Mouse (Mus musculus): ENCODE measurements around the gene Lonp2.

The Lonp2 gene

DNA sequence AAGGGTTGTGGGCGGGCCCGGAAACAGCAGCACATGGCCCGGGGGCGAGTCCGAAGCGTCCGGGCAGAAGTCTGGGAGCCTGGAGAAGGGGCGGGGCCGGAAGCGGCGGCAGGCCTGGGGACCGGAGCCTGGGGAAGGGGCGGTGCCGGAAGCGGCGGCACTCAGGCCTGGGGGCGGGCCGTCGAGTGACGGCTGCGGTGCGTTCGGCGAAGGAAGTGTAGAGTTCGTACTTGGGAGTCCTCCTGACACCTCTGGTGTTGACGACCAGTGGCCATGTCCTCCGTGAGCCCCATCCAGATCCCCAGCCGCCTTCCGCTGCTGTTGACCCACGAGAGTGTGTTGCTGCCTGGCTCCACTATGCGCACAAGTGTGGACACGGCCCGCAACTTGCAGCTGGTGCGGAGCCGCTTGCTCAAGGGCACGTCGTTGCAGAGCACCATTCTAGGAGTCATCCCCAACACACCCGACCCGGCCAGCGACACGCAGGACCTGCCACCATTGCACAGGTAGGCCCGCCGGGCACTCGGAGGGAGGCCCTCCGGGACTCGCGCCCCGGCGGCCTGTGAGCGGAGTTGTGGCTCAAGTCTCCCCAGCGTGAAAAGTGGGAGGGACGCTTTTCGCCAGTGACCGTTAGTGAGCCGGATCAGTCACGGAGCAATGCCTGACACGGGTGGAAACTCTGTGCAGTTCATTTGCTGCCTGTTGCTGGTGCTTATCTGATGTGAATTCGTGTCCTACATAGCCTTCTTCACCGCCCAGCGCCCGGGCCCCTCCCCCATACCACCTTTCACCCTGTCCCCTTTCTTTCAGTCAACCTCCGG lies at the start of gene Lonp2:
TSS of gene Lonp2 (plus strand) at position 133 of the 821 bp plus-strand sequence.
- in situ Hi-C loops (cut with MboI, MseI), result loop anchor here (10.0 kb wide), 1 partner anchor 121 kb away; the partner anchor contains the start of genes Gm10638 and Siah1a

DNA sequence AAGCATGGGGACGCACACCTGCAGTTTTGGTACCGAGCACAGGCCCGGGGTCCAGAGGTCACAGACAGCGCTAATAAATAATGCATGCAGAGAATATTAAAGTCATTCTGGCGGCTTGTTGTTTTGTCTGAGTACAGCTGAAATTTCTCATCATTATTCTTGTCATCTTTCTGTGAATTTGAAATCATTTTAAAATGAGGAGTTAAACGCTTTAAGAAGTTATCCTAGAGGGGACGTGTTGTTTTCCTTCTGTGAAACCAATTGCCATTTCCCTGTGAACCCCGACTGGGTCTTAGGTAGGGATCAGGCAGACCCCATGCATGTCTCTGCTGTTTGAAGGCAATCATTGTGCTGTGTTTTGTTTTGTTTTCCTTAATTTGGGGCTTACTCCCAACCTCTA lies 46.3 kb upstream of the Lonp2 start:
- in situ Hi-C loops (cut with MboI, MseI), result loop anchor here (25.0 kb wide), 1 partner anchor 965 kb away; no protein-coding TSS in a partner anchor

DNA sequence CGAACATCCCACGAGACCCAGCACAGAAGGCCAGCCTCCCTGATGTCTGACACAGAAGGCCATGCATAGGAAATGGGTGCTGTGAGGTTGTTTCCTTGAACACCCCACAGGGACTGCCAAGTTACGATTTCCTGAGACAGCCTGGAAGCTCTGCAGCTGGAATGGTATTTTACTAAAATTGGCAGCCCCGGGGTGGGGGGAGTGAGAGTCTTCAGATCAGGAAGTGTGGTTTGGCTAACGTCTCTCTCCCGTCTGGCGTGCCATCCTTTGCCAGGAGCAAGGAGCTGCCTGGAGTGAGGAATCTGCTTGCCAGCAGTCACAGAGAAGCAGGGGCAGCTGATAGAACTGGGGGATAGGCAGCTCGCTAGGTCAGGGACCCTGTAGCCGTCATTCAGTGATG lies 45.8 kb upstream of the Lonp2 start:
- in situ Hi-C loops (cut with MboI, MseI), result loop anchor here (25.0 kb wide), 1 partner anchor 966 kb away; no protein-coding TSS in a partner anchor

DNA sequence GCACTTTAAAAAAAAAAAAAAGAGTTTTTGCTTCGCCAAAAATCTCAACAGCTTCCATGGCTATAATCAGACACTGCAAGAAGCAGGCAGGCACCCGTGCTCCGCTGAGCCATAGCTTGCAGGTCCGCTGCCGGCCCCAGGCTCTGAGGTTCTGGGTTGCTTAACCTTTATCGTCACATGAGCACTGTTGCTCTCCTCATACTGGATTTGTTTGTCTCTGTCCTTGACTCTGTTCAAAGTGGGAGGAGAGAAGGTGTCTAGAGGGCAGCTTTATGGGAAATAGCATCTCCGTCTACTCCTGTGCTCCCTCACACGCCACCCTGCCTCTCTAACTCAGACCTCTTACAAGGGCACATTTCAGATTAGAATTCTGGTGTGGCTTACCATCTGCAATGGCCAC lies 45.1 kb upstream of the Lonp2 start:
- in situ Hi-C loops (cut with MboI, MseI), result loop anchor here (25.0 kb wide), 1 partner anchor 966 kb away; no protein-coding TSS in a partner anchor

DNA sequence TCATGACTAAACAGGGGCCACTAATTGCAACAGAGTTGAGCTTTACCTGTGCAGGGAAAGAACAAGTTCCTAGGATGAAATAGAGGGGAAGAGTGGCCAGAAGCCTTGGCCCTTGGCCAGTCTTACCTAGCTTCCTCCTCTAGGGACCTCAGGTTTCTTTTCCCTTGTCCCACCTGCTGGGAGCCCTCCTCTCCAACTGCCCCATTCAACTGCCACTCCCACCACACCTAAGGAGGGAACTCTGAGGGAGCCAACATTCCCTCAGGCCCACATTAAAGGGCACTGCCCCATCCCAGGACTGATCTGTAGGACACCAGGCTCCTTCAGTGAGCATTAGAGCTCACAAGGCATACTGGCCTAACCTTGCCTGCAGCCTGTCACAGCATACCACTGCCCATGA lies 43.4 kb upstream of the Lonp2 start, which contains the start of gene Abcc12:
TSS of gene Abcc12 (minus strand) at position 229 of the 400 bp plus-strand sequence.
- in situ Hi-C loops (cut with MboI, MseI), result loop anchor here (10.0 to 25.0 kb wide), 2 partner anchors 876 to 968 kb away; partner anchors contain the start of gene Neto2

DNA sequence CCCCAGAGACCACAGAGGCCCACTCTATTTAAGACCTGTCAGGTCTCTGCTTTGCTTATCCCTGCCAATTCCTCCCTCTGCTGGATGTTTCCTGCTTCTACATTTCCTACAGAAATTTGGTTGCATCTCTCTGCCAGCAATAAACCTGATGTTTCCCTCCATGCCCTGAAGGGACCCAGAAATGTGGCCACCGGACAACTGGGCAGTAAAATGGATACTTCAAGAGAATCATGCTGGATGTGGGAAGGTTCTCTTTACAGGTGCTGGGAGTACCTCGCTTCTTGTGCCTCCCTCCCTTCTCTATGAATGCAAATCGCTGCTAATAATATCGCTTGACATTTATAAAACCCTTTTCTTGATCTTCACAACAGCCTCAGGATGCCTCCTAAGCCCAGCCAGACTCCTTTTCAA lies 41.9 kb upstream of the Lonp2 start:
- in situ Hi-C loops (cut with MboI, MseI), result loop anchor here (10.0 to 25.0 kb wide), 2 partner anchors 877 to 970 kb away; partner anchors contain the start of gene Neto2

DNA sequence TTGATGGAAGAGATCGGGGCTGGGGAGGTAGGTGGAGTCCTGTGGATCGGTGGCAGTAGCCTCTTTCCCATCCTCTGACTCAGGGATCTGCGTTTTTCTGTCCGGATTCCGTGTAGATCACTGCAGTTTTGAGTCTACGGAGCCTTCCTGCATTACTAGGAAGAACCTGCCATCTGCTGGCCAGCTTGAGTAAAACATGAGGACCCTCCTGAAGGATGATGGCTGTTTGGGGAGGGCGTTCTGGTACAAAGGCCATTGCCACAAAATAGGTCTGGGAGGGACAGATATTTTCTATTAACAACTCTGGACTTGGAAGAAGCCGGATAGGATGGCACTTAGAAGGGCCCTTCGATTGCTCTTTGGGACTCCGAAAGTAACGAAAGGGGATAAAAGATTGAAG lies 38.7 kb upstream of the Lonp2 start:
- in situ Hi-C loops (cut with MboI, MseI), result loop anchor here (5.0 to 25.0 kb wide), 3 partner anchors 322 to 973 kb away; partner anchors contain the start of gene Neto2

DNA sequence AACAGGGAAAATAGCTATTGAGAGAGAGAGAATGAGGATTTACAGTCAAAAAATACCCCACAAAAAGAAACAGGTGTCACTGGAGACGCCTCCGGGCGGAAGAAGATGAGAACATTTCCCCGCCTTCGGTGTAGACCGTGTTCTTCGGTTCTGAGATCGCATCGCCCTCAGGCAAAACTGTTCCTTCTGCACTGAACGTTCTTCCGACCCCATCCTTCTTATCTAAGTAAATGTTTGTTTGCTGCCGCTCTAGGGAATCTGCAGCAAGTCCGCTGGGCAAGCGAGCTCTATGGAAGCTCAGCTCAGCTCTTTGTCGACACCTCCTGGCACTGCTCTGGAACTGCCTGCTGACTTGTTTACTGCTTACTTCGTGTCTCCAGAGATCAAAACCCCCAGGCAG lies 38.3 kb upstream of the Lonp2 start:
- in situ Hi-C loops (cut with MboI, MseI), result loop anchor here (5.0 to 25.0 kb wide), 3 partner anchors 322 to 973 kb away; partner anchors contain the start of gene Neto2

DNA sequence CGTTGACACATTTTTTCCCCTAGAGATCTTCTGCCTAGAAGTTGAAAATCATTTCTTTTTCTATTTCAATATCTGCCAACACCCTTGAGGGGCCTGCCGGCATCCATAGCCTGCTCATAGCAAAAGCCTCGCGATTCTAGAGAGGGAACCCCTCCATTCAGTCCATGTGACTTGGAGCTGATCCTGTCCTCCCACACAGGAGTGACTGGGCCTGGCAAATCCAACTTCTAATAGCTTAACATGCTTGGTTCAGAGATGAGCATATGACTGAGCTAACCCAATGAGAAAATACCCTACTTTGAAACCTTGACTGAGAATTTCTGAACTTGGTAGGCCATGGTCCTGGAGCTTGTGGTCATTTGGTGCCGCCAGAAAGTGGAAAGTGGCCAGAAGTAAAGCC lies 37.8 kb upstream of the Lonp2 start:
- in situ Hi-C loops (cut with MboI, MseI), result loop anchor here (5.0 to 25.0 kb wide), 3 partner anchors 321 to 974 kb away; partner anchors contain the start of gene Neto2

DNA sequence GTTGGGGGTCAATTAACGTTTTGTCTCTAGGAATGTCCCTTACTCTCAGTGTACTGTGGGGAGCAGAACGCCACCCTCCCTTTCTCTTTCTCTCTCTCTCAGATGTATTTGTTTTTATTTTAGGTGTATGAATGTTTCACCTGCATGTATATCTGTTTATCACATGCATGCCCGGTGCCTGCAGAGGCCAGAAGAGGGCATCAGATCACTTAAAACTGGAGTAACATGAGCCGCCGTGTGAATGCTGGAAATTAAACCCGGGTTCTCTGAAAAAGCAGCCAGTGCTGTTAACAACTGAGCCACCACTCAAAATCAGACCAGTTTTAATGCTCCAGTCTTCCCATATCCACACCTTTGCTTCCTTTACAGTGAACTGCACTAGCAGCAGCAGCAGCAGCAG lies 37.2 kb upstream of the Lonp2 start:
- in situ Hi-C loops (cut with MboI, MseI), result loop anchor here (5.0 to 25.0 kb wide), 3 partner anchors 321 to 974 kb away; partner anchors contain the start of gene Neto2

DNA sequence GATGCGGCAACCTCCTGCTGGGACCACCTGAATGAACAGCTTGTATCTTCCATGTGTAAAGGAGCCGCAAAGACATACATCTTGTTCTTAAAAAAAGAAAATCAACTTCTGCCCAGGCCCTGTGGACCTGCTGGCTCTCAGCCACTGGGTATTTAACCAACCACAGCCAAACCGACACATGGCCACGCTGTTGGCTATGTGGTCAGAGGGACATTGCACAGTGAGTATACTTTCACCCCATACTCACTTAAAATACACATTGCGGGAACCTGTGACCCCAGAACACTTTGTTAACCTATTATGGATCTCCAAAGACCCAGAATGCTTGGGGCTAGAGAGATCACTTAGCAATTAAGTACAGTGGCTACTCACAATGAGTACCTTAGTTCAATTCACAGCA lies 35.5 kb upstream of the Lonp2 start:
- in situ Hi-C loops (cut with MboI, MseI), result loop anchor here (5.0 to 25.0 kb wide), 3 partner anchors 319 to 976 kb away; partner anchors contain the start of gene Neto2

DNA sequence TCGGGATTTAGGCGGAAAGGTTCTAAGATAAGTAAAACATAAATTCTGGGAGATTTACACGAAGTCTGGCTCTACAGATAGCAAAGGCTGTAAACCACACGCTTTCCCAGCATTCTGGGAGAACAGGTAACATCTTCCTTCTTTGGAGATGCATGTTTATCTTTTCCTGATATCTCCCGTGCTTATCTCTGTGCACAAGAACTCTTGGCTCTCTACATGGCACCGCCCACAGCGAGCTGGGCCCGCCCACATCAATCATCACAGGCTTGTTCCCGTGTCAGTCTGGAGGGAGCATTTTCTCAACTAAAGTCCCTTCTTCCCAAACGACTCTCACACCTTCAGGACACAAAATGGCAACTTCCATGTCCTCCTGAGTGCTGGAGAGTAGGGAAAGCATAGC lies 30.7 kb upstream of the Lonp2 start:
- in situ Hi-C loops (cut with MboI, MseI), result loop anchor here (25.0 kb wide), 1 partner anchor 981 kb away; no protein-coding TSS in a partner anchor

DNA sequence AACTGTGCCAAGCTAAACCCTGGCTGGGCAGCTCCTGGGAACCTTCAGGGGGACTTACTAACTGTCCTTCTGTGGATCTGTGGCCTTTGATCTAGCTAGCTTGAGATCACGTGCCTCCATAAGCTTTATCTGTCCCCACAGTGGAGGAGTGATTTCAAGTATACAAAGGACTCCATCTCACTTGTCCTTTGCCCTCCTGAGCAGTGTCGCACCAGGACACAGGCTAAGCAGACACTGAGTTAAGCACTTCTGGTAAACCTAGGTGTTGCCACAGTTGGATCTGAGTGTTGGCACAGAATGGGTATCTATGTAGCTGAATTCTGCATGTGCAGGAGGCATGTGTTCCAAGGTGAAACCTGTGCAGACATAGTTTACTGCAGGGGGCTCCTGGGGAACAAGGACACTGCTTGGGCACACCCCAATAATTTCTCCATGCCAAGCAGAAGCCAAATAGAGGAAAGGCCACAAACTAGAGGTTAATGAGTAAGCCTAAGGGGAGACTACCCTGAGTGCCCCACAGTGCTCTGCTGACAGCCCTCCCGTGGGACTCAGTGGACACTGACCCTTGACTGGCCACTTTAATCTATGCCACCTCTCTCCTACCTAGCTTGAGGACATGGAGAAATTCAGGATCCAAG lies 29.6 kb upstream of the Lonp2 start:
- in situ Hi-C loops (cut with MboI, MseI), result loop anchor here (25.0 kb wide), 1 partner anchor 982 kb away; no protein-coding TSS in a partner anchor

DNA sequence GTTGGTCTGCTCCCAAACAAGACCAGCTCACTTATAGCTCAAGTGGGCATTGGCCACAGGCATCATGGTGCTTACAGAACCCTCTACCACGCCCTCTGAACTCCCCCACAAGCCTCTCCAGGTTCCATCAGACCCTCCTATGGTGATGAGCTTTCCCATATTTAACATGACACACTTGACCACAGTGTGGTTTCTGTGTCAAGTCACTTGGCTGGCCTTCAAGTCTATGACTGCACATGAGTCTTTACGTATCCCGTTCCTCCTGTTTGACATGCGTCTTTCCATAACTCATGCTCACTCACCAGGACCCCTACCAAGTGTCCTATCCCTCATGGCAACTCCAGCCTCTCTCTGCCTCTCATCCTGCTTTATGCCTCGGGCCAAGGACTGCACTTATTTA lies 28.2 kb upstream of the Lonp2 start:
- in situ Hi-C loops (cut with MboI, MseI), result loop anchor here (25.0 kb wide), 1 partner anchor 983 kb away; no protein-coding TSS in a partner anchor

DNA sequence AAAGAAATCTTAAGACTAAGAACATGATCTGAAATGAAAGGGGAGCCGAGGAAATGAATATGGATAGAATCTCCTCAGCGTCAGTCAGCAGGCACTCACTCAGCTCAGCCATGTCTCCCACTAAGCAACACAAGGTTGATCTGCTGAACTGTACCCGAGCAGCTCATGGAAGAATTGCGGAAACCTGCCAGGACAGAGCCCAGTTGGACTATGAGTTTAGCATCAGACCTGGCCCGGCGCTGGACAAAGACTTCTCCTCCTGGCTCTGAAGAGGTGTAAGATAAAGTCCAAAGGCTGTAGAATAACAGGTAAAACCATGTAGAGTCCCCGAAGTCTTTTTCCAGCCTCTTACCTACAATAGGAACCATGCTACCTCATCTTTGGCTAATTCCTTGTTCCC lies 26.2 kb upstream of the Lonp2 start:
- in situ Hi-C loops (cut with MboI, MseI), result loop anchor here (25.0 kb wide), 1 partner anchor 985 kb away; no protein-coding TSS in a partner anchor

DNA sequence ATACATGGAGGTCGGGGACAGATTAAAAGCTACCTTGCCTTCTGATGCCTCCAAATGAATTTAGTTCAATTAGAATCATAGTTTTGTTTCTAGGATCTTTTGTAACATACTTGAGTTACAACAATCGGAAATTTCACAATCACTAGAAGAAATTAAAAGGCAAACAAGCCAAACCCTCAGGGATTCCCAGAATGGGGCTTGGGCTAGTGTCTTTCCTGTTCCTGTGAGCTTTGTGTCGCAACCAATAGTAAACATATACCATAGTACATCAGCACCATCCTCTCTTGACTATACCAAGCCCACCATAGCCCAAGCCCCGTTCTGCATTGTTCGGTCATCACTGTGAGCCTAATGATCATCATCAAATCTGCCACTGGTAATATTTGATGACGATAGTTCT lies 24.5 kb upstream of the Lonp2 start:
- in situ Hi-C loops (cut with MboI, MseI), result loop anchor here (25.0 kb wide), 1 partner anchor 987 kb away; no protein-coding TSS in a partner anchor

DNA sequence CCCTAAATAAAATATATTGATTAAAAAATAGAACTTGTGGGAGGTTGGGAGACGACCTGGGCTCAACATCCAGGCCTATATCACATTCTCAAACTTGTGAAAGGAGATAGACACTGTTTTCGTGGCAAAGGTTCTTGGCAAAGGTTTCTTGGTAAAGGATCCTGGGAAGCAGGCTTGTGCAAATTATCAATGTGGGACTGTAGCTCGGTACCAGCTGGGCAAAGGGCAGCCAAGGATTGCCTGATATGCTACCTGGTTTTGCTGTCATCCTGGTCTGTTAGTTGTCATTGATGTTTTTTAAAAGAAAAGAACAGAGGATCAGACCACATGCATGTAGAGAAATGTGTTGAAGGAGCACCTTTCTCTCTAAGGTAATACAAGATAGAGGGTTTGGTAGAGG lies 23.5 kb upstream of the Lonp2 start:
- in situ Hi-C loops (cut with MboI, MseI), result no loop called here

DNA sequence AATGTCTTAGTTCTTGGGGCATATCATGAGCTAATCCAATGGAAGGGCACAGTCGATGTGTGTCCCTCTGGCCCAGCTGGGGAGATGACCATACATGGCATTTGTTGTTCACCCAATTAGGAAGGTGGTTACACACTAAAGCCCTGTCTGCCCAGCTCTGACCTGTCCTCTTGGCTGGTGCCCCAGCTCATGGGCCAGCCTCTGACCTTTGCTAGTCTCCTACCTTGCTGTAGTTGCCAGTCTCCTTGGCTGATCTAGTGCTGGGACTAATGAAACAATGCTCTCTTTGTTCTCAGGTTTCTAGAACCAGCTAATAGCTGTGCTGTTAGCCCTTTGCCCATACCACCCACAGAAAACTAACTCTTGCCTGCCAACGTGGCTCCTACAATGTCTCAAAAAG lies 20.7 kb upstream of the Lonp2 start:
- in situ Hi-C loops (cut with MboI, MseI), result no loop called here

DNA sequence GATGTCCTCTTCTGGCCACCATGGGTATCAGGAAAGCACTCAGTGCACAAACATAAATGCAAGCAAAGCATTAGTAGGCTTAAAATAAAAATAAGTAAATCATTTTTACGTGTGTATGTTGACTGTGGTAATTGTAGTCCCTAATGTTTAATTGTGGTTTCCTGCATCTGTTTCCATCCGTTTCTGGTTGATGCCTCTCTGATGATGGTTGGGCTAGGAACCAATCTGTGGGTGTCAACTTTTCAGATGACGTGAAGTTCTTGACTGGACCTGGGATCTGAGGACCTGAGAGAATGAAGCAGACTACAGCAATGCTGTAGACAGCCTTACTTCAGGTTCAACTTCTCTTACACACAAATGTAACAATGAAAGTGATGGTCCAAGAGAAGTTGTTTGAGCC lies 19.2 kb upstream of the Lonp2 start:
- in situ Hi-C loops (cut with MboI, MseI), result no loop called here

DNA sequence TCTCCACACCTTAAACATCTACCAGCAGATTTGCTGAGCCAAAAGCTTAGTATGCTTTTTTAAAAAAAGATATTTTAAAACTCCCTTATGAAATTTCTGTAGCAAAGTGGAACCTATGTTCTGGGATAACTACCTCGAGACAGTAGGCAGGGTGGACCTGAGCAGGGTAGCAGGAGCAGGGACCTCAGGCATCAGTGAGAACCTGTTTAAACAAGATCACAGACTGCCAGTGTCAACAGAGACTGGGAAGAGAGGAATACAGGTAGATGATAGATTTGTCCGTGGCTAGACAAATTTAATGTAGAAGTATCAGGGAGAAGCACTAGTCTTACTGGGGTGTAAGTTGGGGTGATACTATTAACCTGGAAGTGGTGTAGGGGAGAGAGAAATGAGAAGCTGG lies 10.0 kb upstream of the Lonp2 start:
- in situ Hi-C loops (cut with MboI, MseI), result no loop called here

DNA sequence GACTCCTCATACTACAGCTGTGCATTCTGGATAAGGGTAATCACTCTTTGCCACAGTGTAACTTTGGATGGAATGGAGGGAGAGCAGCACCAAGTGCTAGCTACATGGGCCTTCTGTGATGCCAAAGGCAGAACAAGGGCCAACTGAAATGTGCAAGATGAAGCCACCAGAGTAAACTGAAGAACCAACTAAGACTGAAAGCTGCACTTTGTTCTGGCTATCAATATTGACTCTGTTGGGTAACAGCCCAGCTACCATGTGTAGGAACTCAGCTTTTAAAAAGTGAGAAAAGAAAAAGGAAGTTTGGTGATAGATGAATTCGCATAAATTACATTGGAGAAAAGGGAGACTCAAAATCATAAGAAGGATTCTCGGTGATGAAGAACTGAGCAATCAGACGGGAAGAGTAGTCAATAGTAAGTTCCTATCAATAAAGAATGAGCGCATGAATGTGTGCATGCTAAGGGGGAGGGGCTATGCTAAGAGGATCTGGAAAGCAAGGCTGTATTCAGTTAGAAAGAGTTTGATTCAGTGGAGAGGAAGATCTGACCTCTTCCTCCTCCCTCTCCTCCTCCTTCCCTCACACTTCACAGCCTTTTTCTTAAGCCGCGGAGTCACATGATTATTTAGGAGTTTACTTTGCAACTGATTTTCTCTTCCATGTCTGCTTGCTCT lies 8.6 kb upstream of the Lonp2 start:
- in situ Hi-C loops (cut with MboI, MseI), result no loop called here
